Mouse (Mus musculus) gastrocnemius, adult 8-10 months (tissue): ENCODE data around the gene Mcl1. TPM values are rescaled to one million over a fixed set of nuclear protein-coding genes. Genes with fewer than 3 reads are reported as not detected.
"Not testable (repeated sequence)": the region's sequence is repeated elsewhere in the genome, so short reads cannot be mapped to it uniquely, and the experiment has no call there.

ENCODE experiments used
- DNase-seq, 2 experiments: peaks; one replicate each; pipeline ENCODE4 v3.0.0; 2022; ENCODE audit warnings: low spot score in 2 of 2
- total RNA-seq, 4 experiments: library from RNA; stranded (reverse); gene quantifications; 2 replicates each; pipeline ENCODE4 v1.2.4; 2022

Mcl1 gene
- total RNA-seq, 4 experiments from 2014 or later, result 95.7 to 113 (median 106) TPM

- DNase-seq, result no peak
Measured at GRCm38 (mm10) chr3:95685301-95685700, 26.7 kb downstream of the Mcl1 start.

- no peak for DNase-seq
Measured at GRCm38 (mm10) chr3:95685701-95686100, 27.1 kb downstream of the Mcl1 start.

- DNase-seq, result no peak
Measured at GRCm38 (mm10) chr3:95686492-95687167, 28.0 kb downstream of the Mcl1 start.

GRCm38 (mm10) chr3:95687168-95687523 lies 28.6 kb downstream of the Mcl1 start:
- DNase-seq, result no peak

GRCm38 (mm10) chr3:95687524-95688421 lies 29.2 kb downstream of the Mcl1 start, which contains the start of gene Adamtsl4:
Gene Adamtsl4 (minus strand): TSS chr3:95687917.
- DNase-seq, result peak; percentile 72 to 76

- DNase-seq, result peak in 1 of 2 experiments; percentile 42
Measured at GRCm38 (mm10) chr3:95689171-95689915, 30.8 kb downstream of the Mcl1 start.

GRCm38 (mm10) chr3:95689940-95690339 lies 31.4 kb downstream of the Mcl1 start:
- no peak for DNase-seq

GRCm38 (mm10) chr3:95690552-95690951 lies 32.0 kb downstream of the Mcl1 start:
- DNase-seq, result not testable (repeated sequence)

GRCm38 (mm10) chr3:95692677-95693076 lies 34.1 kb downstream of the Mcl1 start:
- peak in 1 of 2 experiments; percentile 37 for DNase-seq

GRCm38 (mm10) chr3:95693821-95694807 lies 35.5 kb downstream of the Mcl1 start:
- DNase-seq, result no peak

- no peak for DNase-seq
Measured at GRCm38 (mm10) chr3:95694808-95695703, 36.5 kb downstream of the Mcl1 start.

GRCm38 (mm10) chr3:95695796-95696195 lies 37.2 kb downstream of the Mcl1 start:
- DNase-seq, result no peak

- no peak for DNase-seq
Measured at GRCm38 (mm10) chr3:95696360-95696759, 37.8 kb downstream of the Mcl1 start.

- no peak for DNase-seq
Measured at GRCm38 (mm10) chr3:95698286-95698685, 39.7 kb downstream of the Mcl1 start.

GRCm38 (mm10) chr3:95700233-95700681 lies 41.7 kb downstream of the Mcl1 start:
- peak; percentile 56 to 59 for DNase-seq

- no peak for DNase-seq
Measured at GRCm38 (mm10) chr3:95701085-95701484, 42.5 kb downstream of the Mcl1 start.

- DNase-seq, result peak; percentile 66 to 75
Measured at GRCm38 (mm10) chr3:95701877-95702540, 43.4 kb downstream of the Mcl1 start.

GRCm38 (mm10) chr3:95703276-95703675 lies 44.7 kb downstream of the Mcl1 start:
- DNase-seq, result no peak

GRCm38 (mm10) chr3:95704612-95705011 lies 46.0 kb downstream of the Mcl1 start:
- DNase-seq, result no peak
